Mouse (Mus musculus): ENCODE data around the gene Kifap3. TPM values are rescaled to one million over a fixed set of nuclear protein-coding genes. Genes with fewer than 3 reads are reported as not detected.

Gene Kifap3
- total RNA-seq, 2 experiments from 2014 or later = 191 to 199 TPM

DNA sequence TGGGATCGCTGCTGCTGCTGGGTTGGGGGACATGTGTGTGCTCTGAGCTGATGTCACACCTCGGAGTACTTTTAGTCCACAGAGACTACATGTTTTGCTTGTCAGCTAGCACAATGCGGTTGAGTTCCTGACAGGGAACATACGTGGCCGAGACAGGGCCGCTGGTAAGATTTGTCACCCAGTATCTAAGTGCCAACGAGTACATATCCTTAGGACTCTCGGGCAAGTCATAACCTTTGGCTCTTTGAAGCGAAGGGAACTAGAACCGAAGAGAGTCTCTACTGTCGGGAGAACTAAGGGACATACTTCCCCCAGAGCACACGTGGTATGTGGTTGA is 151.0 kb downstream of the Kifap3 start:
- TF ChIP-seq CTCF (IDR thresholded peaks at IDR 0.05) = no peak
- intact Hi-C loops (cut with DNase I) = no loop called here
- Histone ChIP-seq H3K27ac (peak overlapping the region; percentile 95; the same call in 1 of the 2 replicates), H3K4me3 (peak overlapping the region; percentile 89)
- DNase-seq (ENCODE audit: extremely low spot score in 1 of 2, low spot score in 2 of 2) = no peak

DNA sequence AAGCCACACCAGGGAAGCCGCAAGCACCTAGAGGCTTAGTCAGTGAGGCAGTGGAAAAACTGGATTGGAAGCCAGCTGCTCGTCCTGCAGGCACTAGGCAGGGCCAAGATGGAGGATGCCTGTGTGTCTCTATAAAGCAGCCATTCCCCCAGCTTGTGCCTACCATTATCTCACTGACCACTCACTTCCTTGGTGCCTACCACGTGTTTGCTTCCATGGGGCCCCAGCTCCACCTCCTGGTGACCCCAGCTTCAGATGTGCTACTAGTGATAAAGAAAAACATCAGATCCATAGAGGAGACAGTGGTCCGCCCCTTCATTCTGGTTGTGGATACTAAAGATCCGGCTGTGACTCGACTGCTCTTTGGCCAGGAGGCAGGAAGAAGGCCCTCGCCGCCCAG is 152.4 kb downstream of the Kifap3 start:
- no peak for TF ChIP-seq CTCF (IDR thresholded peaks at IDR 0.05)
- intact Hi-C loops (cut with DNase I) = no loop called here
- Histone ChIP-seq H3K27ac (no peak overlapping the region), H3K4me3 (no peak overlapping the region)
- no peak for DNase-seq (ENCODE audit: extremely low spot score in 1 of 2, low spot score in 2 of 2)

DNA sequence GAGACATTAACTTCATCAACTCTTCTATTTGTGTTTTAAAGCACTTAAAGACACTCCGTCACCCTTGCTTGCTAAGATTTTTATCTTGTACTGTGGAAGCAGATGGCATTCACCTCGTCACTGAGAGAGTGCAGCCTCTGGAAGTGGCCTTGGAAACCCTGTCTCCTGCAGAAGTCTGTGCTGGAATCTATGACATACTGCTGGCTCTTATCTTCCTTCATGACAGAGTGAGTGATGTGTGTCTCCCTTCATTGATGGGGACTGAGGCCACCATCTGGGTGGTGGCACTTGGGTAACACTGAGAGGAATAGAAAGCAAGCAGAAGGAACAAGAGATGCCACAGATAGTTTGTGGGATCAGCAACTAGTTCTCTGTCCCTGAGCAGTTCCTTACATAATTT is 155.2 kb downstream of the Kifap3 start:
- Histone ChIP-seq H3K27ac (no peak overlapping the region), H3K4me3 (no peak overlapping the region)
- no peak for DNase-seq (ENCODE audit: extremely low spot score in 1 of 2, low spot score in 2 of 2)
- TF ChIP-seq CTCF (IDR thresholded peaks at IDR 0.05) = no peak
- intact Hi-C loops (cut with DNase I) = no loop called here

DNA sequence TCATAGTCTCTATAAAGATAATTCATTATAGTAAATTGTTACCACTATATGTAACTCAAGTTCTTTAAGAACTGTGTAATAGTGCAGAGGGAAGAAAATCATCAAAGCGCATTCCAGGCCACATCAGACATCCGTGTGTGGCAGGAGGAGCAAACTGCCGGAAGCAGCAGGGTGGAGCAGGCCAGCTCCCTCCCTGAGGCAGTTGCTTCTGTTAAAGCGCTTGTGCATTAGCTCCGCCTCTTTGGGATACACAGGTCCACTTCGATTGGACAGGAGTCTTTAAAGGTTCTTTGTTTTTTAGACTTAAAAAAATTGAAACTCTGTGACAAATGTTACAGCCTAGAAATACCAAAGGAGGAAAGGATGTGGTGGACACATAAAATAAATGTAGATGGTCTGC is 162.7 kb downstream of the Kifap3 start:
- Histone ChIP-seq H3K4me3 (no peak overlapping the region), H3K27ac (no peak overlapping the region)
- TF ChIP-seq CTCF (IDR thresholded peaks at IDR 0.05) = no peak
- intact Hi-C loops (cut with DNase I) = no loop called here
- DNase-seq (ENCODE audit: extremely low spot score in 1 of 2, low spot score in 2 of 2) = no peak

DNA sequence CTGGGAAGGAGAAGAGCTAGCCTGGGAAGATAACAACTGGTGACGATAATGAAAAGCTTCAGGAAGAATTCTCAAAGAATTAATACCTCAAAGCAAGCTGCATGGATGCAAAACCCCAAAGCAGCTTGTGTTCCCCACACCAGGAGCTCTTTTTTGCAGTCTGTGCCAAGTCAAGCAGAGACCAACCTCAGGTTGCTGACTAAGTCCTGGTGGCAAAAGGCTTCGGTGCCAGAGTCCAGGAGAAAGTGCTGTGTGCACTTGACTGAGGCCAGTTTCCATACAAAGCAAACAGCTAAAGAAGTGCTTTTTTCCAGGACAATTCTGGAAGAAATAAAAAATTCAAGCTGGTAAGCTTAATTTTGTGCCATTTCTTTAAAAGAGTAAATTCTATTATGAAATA is 174.0 kb downstream of the Kifap3 start:
- DNase-seq (ENCODE audit: extremely low spot score in 1 of 2, low spot score in 2 of 2) = no peak
- intact Hi-C loops (cut with DNase I) = no loop called here
- TF ChIP-seq CTCF (IDR thresholded peaks at IDR 0.05) = no peak
- Histone ChIP-seq H3K27ac (no peak overlapping the region), H3K4me3 (no peak overlapping the region)

DNA sequence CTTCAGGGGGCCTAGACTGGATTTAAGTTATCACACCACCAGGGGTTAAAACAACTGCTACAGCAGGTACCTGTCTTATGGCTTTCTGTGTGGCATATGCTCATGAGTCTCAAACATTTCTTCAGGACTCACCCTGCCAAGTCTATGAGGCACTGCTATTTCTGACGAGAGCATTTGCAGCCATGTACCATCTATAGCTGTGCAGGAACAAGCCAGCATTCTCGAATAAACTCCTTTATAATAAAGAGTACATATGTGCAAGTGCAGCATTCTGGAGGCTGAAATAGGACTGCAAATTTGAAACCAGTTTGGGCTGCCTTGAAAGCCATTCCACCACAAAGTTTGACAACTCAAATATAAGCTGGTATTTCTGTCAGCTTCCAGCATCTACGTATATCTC is 178.7 kb downstream of the Kifap3 start:
- H3K4me3 ChIP-seq = no peak overlapping the region
- H3K27ac ChIP-seq = no peak overlapping the region; the same call in 1 of the 2 replicates
- TF ChIP-seq CTCF (IDR thresholded peaks at IDR 0.05) = no peak
- intact Hi-C loops (cut with DNase I) = no loop called here
- no peak for DNase-seq (ENCODE audit: extremely low spot score in 1 of 2, low spot score in 2 of 2)

DNA sequence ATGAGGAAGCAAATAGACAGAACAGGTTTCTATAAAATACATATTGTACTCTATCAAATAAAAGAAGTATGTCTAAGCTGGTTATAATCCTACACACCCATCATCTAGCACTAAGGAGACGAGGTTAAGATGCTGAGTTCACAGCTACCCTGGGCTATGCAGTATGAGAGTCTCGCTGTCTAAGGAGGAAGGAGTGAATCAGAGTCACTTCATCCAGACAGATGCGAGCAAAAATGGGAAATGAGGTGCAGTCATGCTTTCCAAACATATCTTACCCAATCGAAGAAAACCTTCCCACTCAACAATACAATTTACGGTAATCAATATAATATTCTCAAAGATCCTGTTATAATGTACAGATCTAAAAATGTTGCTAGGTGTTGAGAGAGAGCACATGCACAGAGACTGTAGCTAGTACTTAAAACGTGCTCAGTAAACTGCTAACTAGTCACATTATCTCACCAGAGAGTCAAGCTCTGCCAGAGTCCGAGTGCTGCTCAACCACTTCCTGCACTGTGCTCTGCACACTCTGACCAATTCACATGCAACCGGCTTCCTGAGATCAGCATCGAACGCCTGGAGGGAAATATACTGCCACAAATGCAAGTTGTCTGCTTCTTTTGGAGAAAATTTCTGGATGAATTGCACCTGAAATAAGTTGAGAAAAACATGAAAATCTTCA is 184.8 kb downstream of the Kifap3 start:
- DNase-seq (ENCODE audit: extremely low spot score in 1 of 2, low spot score in 2 of 2) = no peak
- no peak for TF ChIP-seq CTCF (IDR thresholded peaks at IDR 0.05)
- Histone ChIP-seq H3K4me3 (no peak overlapping the region), H3K27ac (no peak overlapping the region)
- intact Hi-C loops (cut with DNase I) = no loop called here

Other genes with a start within 250 kb of the Kifap3 start
- 1 to 10 TPM; 2.0 to 2.7 TPM for gene Mettl11b, start 54.4 kb upstream of the Kifap3 start, total RNA-seq (2021)
- gene Scyl3, start 149.5 kb downstream of the Kifap3 start, total RNA-seq (2021) = 10 to 100 TPM; 18.9 to 26.0 TPM
- 1 to 10 TPM in 1 of 2 experiments, under 1 TPM in 1; 0.72 to 2.3 TPM for gene BC055324, start 215.2 kb downstream of the Kifap3 start, total RNA-seq (2021)
- gene Mettl18, start 215.3 kb downstream of the Kifap3 start, total RNA-seq (2021) = 1 to 10 TPM; 4.4 to 5.5 TPM